ENCODE assay signal across 22 mouse cellular contexts in the genomic region with DNA sequence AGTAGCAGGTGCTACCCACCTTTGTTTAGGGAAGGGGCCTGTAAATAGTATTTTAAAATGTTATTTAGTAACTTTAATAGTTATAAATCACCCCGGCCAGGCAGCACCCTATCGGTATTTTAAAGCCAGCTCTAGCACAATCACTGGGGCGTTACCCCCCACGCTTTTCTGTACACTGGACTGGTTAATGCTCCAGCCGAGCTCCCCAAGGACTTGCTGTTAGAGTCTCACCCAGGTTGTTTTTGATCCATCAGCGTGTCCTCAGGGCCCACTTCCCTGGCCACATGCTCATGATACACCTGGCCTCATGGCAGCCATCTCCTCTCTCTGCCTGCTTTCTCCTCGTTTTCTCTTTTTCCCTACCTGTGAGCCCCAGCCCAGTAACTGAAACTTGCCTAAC.
DNase-seq lines count a peak whose midpoint lies in the region; ATAC-seq and TF ChIP-seq lines count a peak whose summit lies in the region.
"Had no signal": no experiment of that assay in that cellular context is flagged by ENCODE, and none has a peak within 500 bp of the region (broad histone marks: within the 10 kb centered on the region; RNA-seq: fewer than 3 reads in every experiment).

No protein-coding gene starts in this region.

- no peaks in the 10 kb centered on the region for H3K9me3 ChIP-seq in kidney, embryonic 14.5 days (ENCODE audit: control insufficient read depth, low read length)
- no peaks in the 10 kb centered on the region for H3K9me3 ChIP-seq in kidney, embryonic 15.5 days (replicated peaks)
- H3K9me3 ChIP-seq in kidney, embryonic 16.5 days (ENCODE audit: low read length), result no peaks in the 10 kb centered on the region
- H3K9me3 ChIP-seq: G1E had no signal

- H3K27me3 ChIP-seq in kidney, embryonic 14.5 days (ENCODE audit: control insufficient read depth, insufficient read depth, low read length), result no peaks in the 10 kb centered on the region
- H3K27me3 ChIP-seq in kidney, embryonic 15.5 days, result no peaks in the 10 kb centered on the region
- no peaks in the 10 kb centered on the region for H3K27me3 ChIP-seq in kidney, embryonic 16.5 days (ENCODE audit: insufficient read depth, low read length)
- no peaks in the 10 kb centered on the region for H3K27me3 ChIP-seq in kidney, adult 2 months (replicated peaks; ENCODE audit: control insufficient read depth, insufficient read depth, low read length)
- H3K27me3 ChIP-seq: CH12.LX, Patski had no signal

- ATAC-seq in kidney, embryonic 14.5 days (ENCODE audit: low FRiP score, low TSS enrichment), result 0 out of 2 replicates have a peak, but pooled peaks have one; percentile 16
- ATAC-seq in kidney, embryonic 15.5 days (replicated peaks; ENCODE audit: low FRiP score), result 0 out of 2 replicates have a peak, but pooled peaks have one; percentile 56
- ATAC-seq in kidney, embryonic 16.5 days (ENCODE audit: low FRiP score, low TSS enrichment), result 0 out of 2 replicates have a peak, but pooled peaks have one; percentile 67
- ATAC-seq: activated CD4-positive, CD25-positive, alpha-beta regulatory T cell, adult 4 months; CD4-positive, CD25-positive, alpha-beta regulatory T cell, adult 4 months; Patski had no signal

- H3K36me3 ChIP-seq in kidney, embryonic 14.5 days (ENCODE audit: control insufficient read depth, insufficient read depth, low read length), result no peaks in the 10 kb centered on the region
- no peaks in the 10 kb centered on the region for H3K36me3 ChIP-seq in kidney, embryonic 15.5 days
- no peaks in the 10 kb centered on the region for H3K36me3 ChIP-seq in kidney, embryonic 16.5 days (ENCODE audit: insufficient read depth, low read length)
- H3K36me3 ChIP-seq in kidney, adult 2 months (ENCODE audit: control insufficient read depth, insufficient read depth, low read length), result no peaks in the 10 kb centered on the region
- H3K36me3 ChIP-seq: G1E had no signal

- H3K4me3 ChIP-seq in kidney, embryonic 14.5 days (ENCODE audit: low read length), result no peak overlapping the region
- H3K4me3 ChIP-seq in kidney, embryonic 15.5 days (replicated peaks), result no peak overlapping the region
- no peak overlapping the region for H3K4me3 ChIP-seq in kidney, embryonic 16.5 days (ENCODE audit: low read length)
- H3K4me3 ChIP-seq in kidney, adult 2 months (ENCODE audit: insufficient read depth, low read depth, low read length), result no peak overlapping the region

- no peak for TF ChIP-seq POLR2A in kidney, adult 2 months (IDR thresholded peaks at IDR 0.05; ENCODE audit: low read depth, low read length)

- WGBS in kidney, embryonic 14.5 days, result 58% methylated on average over 7 of the region's 7 CpGs
- WGBS in kidney, embryonic 15.5 days, result 69% methylated on average over 7 of the region's 7 CpGs
- 49% methylated on average over 7 of the region's 7 CpGs for WGBS in kidney, embryonic 16.5 days
- WGBS in kidney, adult 2 months, result 56% methylated on average over 7 of the region's 7 CpGs

- H3K9ac ChIP-seq in kidney, embryonic 14.5 days (ENCODE audit: low read depth, low read length), result no peak overlapping the region
- no peak overlapping the region for H3K9ac ChIP-seq in kidney, embryonic 15.5 days
- H3K9ac ChIP-seq in kidney, embryonic 16.5 days (replicated peaks; ENCODE audit: low read length), result no peak overlapping the region

- no peak overlapping the region for H3K4me2 ChIP-seq in kidney, embryonic 14.5 days (replicated peaks; ENCODE audit: low read depth, low read length)
- no peak overlapping the region for H3K4me2 ChIP-seq in kidney, embryonic 15.5 days
- H3K4me2 ChIP-seq in kidney, embryonic 16.5 days (replicated peaks; ENCODE audit: low read depth, low read length), result no peak overlapping the region

- H3K4me1 ChIP-seq in kidney, embryonic 14.5 days (ENCODE audit: control insufficient read depth, insufficient read depth, low read length), result no peaks in the 10 kb centered on the region
- 0 out of 2 replicates have a peak, but pooled peaks cover 2% of the 10 kb centered on the region for H3K4me1 ChIP-seq in kidney, embryonic 15.5 days
- no peaks in the 10 kb centered on the region for H3K4me1 ChIP-seq in kidney, embryonic 16.5 days (ENCODE audit: insufficient read depth, low read length)
- no peaks in the 10 kb centered on the region for H3K4me1 ChIP-seq in kidney, adult 2 months (ENCODE audit: control insufficient read depth, insufficient read depth, low read length)

- H3K27ac ChIP-seq in kidney, embryonic 14.5 days (ENCODE audit: low read depth, low read length), result no peak overlapping the region
- H3K27ac ChIP-seq in kidney, embryonic 15.5 days, result no peak overlapping the region
- H3K27ac ChIP-seq in kidney, embryonic 16.5 days (ENCODE audit: low read length), result no peak overlapping the region
- no peak overlapping the region for H3K27ac ChIP-seq in kidney, adult 2 months (ENCODE audit: insufficient read depth, low read depth, low read length)

- TF ChIP-seq CTCF in kidney, adult 2 months (conservative IDR thresholded peaks at IDR 0.05; ENCODE audit: insufficient read depth, insufficient read length, low read depth, low read length), result no peak

- DNase-seq in kidney, adult 8-10 months, result no peak
- DNase-seq in kidney, postnatal 25 days, result no peak
- no peak for DNase-seq in kidney, postnatal 10 days
- DNase-seq in kidney, postnatal 4 days, result peak; percentile 8 to 33
- no peak for DNase-seq in kidney, adult 2 months
- DNase-seq: adrenal gland, adult 2 months; adrenal gland, adult 8-10 months; adrenal gland, postnatal 10 days; adrenal gland, postnatal 14 days; adrenal gland, postnatal 25 days; adrenal gland, postnatal 36 days; B cell, adult 2 months; cerebellum, adult 11 months; cerebellum, adult 11-12 months had no signal

Comparison
In these comparisons a context has a peak if more than half of its experiments do, and no peak if none do; other contexts are left out.
1. DNase-seq: peak in kidney, postnatal 4 days (2 of 2); none in kidney, adult 8-10 months (0 of 2), kidney, postnatal 25 days (0 of 2), kidney, postnatal 10 days (single experiment) and kidney, adult 2 months (single experiment).
2. ATAC-seq: peak in every context shown above with its lines; median percentile 67 in kidney, embryonic 16.5 days; 56 in kidney, embryonic 15.5 days; 16 in kidney, embryonic 14.5 days.